Mouse (Mus musculus): ENCODE data around the gene Hoxc8.

Hoxc8 gene

GRCm38 (mm10) chr15:103032646-103033575 is 42.5 kb downstream of the Hoxc8 start:
- no peak for DNase-seq (ENCODE audit: low spot score in 2 of 2)

- no peak for DNase-seq (ENCODE audit: low spot score in 2 of 2)
Measured at GRCm38 (mm10) chr15:103034043-103034806, 43.8 kb downstream of the Hoxc8 start.

- DNase-seq (ENCODE audit: low spot score in 2 of 2): no peak
Measured at GRCm38 (mm10) chr15:103034807-103035547, 44.6 kb downstream of the Hoxc8 start.

- DNase-seq (ENCODE audit: low spot score in 2 of 2): no peak
Measured at GRCm38 (mm10) chr15:103035548-103035881, 45.1 kb downstream of the Hoxc8 start.

- DNase-seq (ENCODE audit: low spot score in 2 of 2): no peak
Measured at GRCm38 (mm10) chr15:103037579-103037978, 47.2 kb downstream of the Hoxc8 start.

- no peak for DNase-seq (ENCODE audit: low spot score in 2 of 2)
Measured at GRCm38 (mm10) chr15:103038701-103039480, 48.5 kb downstream of the Hoxc8 start.

GRCm38 (mm10) chr15:103039609-103040008 is 49.2 kb downstream of the Hoxc8 start:
- no peak for DNase-seq (ENCODE audit: low spot score in 2 of 2)

GRCm38 (mm10) chr15:103040601-103041000 is 50.2 kb downstream of the Hoxc8 start:
- DNase-seq (ENCODE audit: low spot score in 2 of 2): no peak

GRCm38 (mm10) chr15:103041613-103042012 is 51.2 kb downstream of the Hoxc8 start:
- no peak for DNase-seq (ENCODE audit: low spot score in 2 of 2)

GRCm38 (mm10) chr15:103042209-103042608 is 51.8 kb downstream of the Hoxc8 start:
- no peak for DNase-seq (ENCODE audit: low spot score in 2 of 2)
